Mouse (Mus musculus) layer of hippocampus, adult 8-10 months (tissue): ENCODE data around the gene Htra3. TPM values are rescaled to one million over a fixed set of nuclear protein-coding genes. Genes with fewer than 3 reads are reported as not detected.

ENCODE experiments used
- DNase-seq, 2 experiments: peaks; one replicate each; pipeline ENCODE4 v3.0.0; 2022; ENCODE audit warnings: low spot score in 2 of 2
- total RNA-seq, 4 experiments: library from RNA; stranded (reverse); gene quantifications; 2 replicates each; pipeline ENCODE4 v1.2.4; 2022

Gene Htra3
- total RNA-seq, 4 experiments from 2014 or later, result 4.8 to 11.1 (median 8.9) TPM

GRCm38 (mm10) chr5:35695815-35696214 is 16.2 kb upstream of the Htra3 start:
- DNase-seq, result peak in 1 of 2 experiments; percentile 21

- no peak for DNase-seq
Observed at GRCm38 (mm10) chr5:35693638-35694037, 14.1 kb upstream of the Htra3 start.

GRCm38 (mm10) chr5:35691246-35691645 is 11.7 kb upstream of the Htra3 start:
- DNase-seq, result no peak

DNA sequence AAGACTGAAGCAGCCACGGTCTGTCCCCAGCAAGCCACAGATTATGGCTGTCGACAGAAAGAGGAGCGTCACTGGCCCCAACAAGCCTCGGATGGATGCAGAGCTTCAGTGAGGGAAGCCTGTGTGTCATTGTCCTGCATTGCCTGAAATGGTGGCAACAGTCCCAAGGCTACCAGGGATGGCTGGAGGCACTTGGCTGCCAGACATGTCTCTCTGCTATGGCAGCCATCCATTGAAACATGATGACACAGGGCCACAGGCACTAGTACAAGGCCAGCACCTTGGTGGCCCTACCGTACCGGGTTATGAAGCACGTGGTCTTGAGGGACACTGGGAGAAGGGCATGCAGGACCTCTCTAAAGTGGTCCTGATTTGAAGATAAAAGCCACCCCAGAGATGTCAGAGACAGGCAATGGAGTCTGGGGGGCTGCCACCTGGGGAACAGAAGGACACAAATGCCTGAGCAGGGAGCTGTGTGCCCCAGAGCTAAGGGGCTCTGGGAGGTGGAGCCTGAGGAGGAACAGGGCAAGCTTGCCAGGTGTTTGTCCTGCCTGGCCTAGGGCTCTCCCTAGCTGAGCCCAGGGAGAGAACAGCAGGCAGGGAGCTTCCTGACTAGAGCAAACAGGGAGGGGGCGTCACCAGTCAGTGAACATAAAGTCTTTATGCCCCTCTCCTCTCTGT is 11.0 kb upstream of the Htra3 start:
- DNase-seq, result no peak

DNA sequence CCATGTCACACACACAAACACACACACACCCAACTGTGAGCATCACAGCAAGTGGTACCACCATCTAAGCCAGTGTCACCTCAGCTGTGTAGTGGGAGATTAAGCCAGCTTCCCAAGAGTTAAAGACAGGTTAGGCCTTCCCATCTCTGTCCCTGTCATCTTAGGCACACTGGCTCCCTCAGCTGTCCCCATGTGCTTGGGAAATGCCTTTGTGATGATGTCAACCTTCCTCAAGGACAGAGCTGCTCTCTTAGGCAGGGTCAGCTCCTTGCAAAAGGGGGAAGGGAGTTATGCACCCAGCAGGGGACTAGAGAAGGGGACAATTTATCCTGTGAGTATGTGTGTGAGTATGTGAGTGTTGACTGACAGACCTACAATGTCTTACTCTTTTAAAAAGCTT is 9.8 kb upstream of the Htra3 start:
- DNase-seq, result no peak

GRCm38 (mm10) chr5:35688851-35689250 is 9.3 kb upstream of the Htra3 start:
- no peak for DNase-seq

GRCm38 (mm10) chr5:35687098-35687497 is 7.5 kb upstream of the Htra3 start:
- no peak for DNase-seq

DNA sequence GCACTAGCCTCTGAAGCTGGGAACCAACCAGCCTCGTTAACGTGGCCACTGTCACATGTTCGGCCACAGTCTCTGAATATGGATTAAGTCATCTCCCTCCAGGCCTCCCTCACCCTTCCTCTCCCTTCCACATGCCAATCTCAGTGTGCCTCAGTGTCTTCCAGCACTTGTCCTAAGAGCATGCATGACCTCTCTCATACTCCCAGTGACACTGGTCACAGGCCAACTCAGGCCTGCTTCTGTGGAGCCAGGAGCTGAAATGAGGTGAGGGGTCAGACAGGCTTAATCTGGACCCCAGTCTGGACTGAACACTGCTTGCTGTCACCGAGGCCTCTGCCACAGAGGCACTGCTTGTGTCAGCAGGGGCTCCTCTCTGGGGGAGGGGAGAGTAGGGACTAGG is 6.8 kb upstream of the Htra3 start:
- DNase-seq, result no peak

GRCm38 (mm10) chr5:35685079-35685478 is 5.5 kb upstream of the Htra3 start:
- no peak for DNase-seq

GRCm38 (mm10) chr5:35680958-35681357 is 1.4 kb upstream of the Htra3 start:
- peak; percentile 28 to 56 for DNase-seq

DNA sequence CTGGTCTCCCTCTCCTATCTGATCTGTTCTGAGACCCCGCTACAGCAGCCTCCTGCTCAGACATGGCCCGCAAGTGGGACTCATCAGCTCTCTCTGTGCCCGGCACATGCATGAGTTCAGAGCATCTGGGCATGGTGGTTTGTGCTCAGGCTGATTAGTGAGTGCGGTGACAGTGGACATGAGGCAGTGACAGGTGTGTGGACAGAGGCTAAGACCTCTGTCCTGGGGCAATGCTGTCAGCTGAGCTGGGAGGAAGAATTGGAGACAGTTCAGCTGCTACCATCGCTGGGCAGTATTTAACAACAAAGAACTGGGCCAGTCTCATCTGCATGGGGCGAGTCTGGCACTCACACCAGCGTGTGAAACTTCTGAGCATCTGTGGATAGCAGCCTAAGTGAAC is 2.6 kb downstream of the Htra3 start:
- no peak for DNase-seq

GRCm38 (mm10) chr5:35674081-35674555 is 5.5 kb downstream of the Htra3 start:
- no peak for DNase-seq

- peak; percentile 54 to 55 for DNase-seq
Observed at GRCm38 (mm10) chr5:35673086-35673485, 6.5 kb downstream of the Htra3 start.

GRCm38 (mm10) chr5:35672581-35672980 is 7.0 kb downstream of the Htra3 start:
- no peak for DNase-seq

- peak; percentile 57 to 65 for DNase-seq
Observed at GRCm38 (mm10) chr5:35671474-35671891, 8.1 kb downstream of the Htra3 start.

DNA sequence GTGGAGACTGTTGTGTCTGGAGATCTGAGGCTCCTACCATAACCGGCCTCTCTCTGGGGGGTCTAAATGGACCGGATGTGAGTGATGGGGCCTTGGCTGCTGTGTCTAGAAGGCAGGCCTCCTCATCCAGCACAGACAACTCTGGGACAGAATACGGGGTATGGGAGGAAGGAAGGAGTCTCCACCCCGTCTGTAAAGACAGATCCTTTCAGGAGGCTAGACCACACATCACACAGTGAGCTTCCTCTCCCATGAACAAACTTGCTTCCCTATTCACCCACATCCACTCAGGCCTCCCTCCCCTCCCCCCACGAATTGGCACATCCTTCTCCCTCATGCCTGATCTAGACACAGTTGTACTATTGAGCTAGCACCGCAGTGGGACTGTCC is 9.2 kb downstream of the Htra3 start:
- peak in 1 of 2 experiments; percentile 33 for DNase-seq

GRCm38 (mm10) chr5:35669747-35670411 is 9.7 kb downstream of the Htra3 start:
- no peak for DNase-seq

- DNase-seq, result no peak
Observed at GRCm38 (mm10) chr5:35666152-35666551, 13.4 kb downstream of the Htra3 start.

GRCm38 (mm10) chr5:35662021-35662545 is 17.5 kb downstream of the Htra3 start:
- DNase-seq, result no peak

GRCm38 (mm10) chr5:35661210-35661609 is 18.4 kb downstream of the Htra3 start:
- no peak for DNase-seq

DNA sequence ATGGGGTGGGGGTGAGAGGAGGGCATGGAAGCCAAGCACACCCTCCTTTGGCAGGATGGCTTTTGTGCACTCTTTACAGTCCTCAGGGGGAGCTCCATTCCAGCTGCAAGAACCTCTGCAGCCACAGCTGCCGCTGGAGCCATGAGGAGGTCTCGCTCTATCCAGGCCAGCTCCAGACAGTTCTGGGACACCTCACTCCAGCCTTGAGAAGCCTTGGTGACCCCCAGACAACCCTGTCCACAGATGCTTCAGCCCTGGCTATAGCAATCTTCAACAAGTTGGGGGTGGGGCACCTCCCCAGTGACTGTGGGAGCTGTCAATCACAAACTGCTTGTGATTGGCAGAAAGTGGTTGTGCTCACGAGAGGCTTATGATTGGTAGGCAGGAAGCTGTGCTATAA is 20.1 kb downstream of the Htra3 start:
- DNase-seq, result no peak

DNA sequence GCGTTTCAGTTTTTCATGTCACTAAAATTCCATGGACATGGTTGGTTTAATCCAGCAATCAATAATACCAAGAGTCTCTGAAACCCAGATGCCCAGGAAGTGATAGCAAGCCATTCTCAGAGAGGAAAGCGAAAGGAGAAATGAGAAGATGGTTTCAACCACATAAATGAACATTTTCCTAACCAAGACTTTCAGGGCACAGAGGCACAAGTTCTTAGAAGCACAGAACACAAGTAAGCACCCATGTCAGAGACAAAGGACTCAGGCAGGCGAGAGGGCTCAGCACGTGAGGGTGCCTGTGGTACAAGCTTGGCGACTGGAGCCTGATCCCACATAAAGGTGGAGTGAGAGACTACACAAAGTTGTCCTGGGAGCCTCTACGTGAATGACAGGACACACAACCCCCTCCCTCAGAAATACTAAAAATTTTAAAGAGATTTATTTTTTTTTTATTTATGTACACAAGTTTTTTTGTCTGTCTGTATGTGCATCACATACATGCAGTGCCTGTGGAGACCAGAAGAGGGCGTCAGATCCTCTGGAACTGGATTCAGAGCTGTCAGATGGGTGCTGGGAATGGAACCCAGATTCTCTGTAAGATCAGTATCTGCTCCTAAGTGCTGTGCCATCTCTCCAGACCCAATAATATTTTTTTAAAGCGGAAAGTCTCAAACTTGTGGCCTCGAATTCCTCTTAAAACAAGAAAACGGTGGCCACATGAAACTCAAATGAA is 23.7 kb downstream of the Htra3 start:
- no peak for DNase-seq
